Mouse (Mus musculus): Measurements from ENCODE around the gene Paqr8. TPM values are rescaled to one million over a fixed set of nuclear protein-coding genes. Genes with fewer than 3 reads are reported as not detected.
A peak's percentile ranks its signal among the peaks of the same experiment; 100 is the strongest.

Gene Paqr8
- polyA plus RNA-seq, 1 experiment from 2014 or later = 0.33 TPM

DNA sequence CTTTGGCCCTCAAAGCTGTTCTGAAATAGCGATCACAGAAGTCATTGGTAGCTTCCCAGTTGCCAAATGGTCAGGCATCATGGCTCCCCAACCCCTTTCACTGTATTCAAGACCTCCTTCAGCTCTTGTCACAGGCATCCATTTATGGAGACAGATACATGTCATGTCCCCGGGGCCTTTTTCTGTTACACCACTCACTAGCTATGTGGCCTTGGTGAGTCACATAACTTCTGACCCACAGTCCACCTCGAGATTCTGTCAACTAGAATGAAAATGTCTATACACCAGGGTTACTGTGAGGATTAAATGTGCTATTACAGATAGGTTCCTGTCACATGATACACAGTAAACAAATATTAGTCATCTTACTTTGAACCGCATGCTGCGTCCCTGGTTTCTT is 17.9 kb upstream of the Paqr8 start:
- Histone ChIP-seq H3K9ac (ENCODE audit: low read depth, low read length) (no peak overlapping the region), H3K4me3 (ENCODE audit: low read depth, low read length) (no peak overlapping the region), H3K9me3 (replicated peaks; ENCODE audit: control insufficient read depth, low read length) (no peaks in the 10 kb centered on the region), H3K4me2 (ENCODE audit: low read depth, low read length) (no peak overlapping the region), H3K4me1 (ENCODE audit: control insufficient read depth, low read depth, low read length) (no peaks in the 10 kb centered on the region), H3K36me3 (ENCODE audit: control insufficient read depth, insufficient read depth) (no peaks in the 10 kb centered on the region), H3K27me3 (ENCODE audit: control insufficient read depth, insufficient read depth, low read depth, low read length) (no peaks in the 10 kb centered on the region), H3K27ac (ENCODE audit: low read length) (no peak overlapping the region)
- 66% methylated on average over 5 of the region's 5 CpGs for WGBS (ENCODE audit: insufficient replicate concordance)
- ATAC-seq (ENCODE audit: low read depth) = no peak

DNA sequence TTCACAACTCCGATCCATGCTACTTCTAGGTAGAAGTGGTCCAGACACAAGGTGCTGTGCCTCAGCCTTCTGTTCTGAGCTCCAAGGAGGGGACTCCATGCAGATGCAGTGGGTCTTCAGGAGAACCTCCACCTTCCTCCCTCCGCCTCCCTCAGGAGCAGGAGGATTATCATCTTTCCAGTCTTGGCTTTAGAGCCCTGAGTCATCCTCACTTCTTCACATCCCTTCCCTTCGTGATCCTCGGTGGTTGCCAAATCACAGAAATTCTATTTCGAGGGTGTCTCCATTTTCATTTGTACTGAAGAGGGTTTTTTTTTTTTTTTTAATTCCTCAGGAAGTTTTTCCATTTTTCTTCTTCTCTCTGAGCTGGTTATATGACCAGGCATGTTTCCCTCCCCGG is 16.3 kb upstream of the Paqr8 start:
- H3K36me3 ChIP-seq (ENCODE audit: control insufficient read depth, insufficient read depth) = no peaks in the 10 kb centered on the region
- ATAC-seq (ENCODE audit: low read depth) = no peak
- no peak overlapping the region for H3K9ac ChIP-seq (ENCODE audit: low read depth, low read length)
- H3K4me2 ChIP-seq (ENCODE audit: low read depth, low read length) = no peak overlapping the region
- no peaks in the 10 kb centered on the region for H3K4me1 ChIP-seq (ENCODE audit: control insufficient read depth, low read depth, low read length)
- H3K27me3 ChIP-seq (ENCODE audit: control insufficient read depth, insufficient read depth, low read depth, low read length) = no peaks in the 10 kb centered on the region
- 69% methylated on average over 6 of the region's 6 CpGs for WGBS (ENCODE audit: insufficient replicate concordance)
- H3K9me3 ChIP-seq (replicated peaks; ENCODE audit: control insufficient read depth, low read length) = no peaks in the 10 kb centered on the region
- H3K4me3 ChIP-seq (ENCODE audit: low read depth, low read length) = no peak overlapping the region
- no peak overlapping the region for H3K27ac ChIP-seq (ENCODE audit: low read length)

DNA sequence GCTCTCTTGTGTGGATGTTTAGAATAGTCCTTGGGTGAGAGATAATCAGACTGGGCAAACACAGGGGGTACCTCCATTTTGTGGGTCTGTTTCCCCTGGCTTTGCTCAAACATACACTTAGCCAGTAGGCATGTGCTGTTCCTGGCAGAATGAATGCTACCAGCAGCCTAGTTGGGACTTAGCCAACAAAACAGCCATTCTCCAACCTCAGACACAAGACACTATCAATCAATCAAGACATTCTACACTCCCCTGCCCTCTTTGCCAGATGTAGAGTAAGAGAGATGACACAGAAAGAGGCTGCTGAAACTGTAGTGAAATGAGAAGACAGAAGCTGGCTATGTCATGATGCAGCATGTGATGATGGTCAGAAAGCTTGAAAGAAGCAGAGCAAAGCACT is 13.1 kb upstream of the Paqr8 start:
- H3K4me2 ChIP-seq (ENCODE audit: low read depth, low read length) = no peak overlapping the region
- no peak overlapping the region for H3K4me3 ChIP-seq (ENCODE audit: low read depth, low read length)
- H3K36me3 ChIP-seq (ENCODE audit: control insufficient read depth, insufficient read depth) = no peaks in the 10 kb centered on the region
- no peak overlapping the region for H3K27ac ChIP-seq (ENCODE audit: low read length)
- no peaks in the 10 kb centered on the region for H3K27me3 ChIP-seq (ENCODE audit: control insufficient read depth, insufficient read depth, low read depth, low read length)
- no peak overlapping the region for H3K9ac ChIP-seq (ENCODE audit: low read depth, low read length)
- no peaks in the 10 kb centered on the region for H3K4me1 ChIP-seq (ENCODE audit: control insufficient read depth, low read depth, low read length)
- no peak for ATAC-seq (ENCODE audit: low read depth)
- H3K9me3 ChIP-seq (replicated peaks; ENCODE audit: control insufficient read depth, low read length) = no peaks in the 10 kb centered on the region

DNA sequence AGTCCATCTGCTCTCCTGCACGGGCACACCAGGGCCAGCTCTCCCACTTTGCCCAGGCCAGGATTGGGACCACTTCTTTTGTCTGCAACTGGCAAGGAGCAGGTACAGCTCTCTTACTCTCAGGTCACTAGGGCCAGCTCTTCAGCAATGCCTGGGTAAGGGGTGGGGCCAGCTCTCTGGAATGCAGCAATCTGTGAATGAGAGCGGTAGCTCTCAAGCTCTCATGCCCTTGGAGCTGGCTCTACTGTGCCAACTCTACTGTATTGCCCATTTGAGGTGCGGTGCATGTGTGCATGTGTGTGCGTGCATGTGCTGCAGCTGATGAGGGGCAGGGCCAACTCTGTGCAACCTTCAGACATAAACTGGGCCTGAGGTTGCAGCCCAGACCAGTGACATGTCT is 11.0 kb upstream of the Paqr8 start:
- H3K9ac ChIP-seq (ENCODE audit: low read depth, low read length) = no peak overlapping the region
- H3K36me3 ChIP-seq (ENCODE audit: control insufficient read depth, insufficient read depth) = no peaks in the 10 kb centered on the region
- no peak overlapping the region for H3K4me3 ChIP-seq (ENCODE audit: low read depth, low read length)
- H3K27me3 ChIP-seq (ENCODE audit: control insufficient read depth, insufficient read depth, low read depth, low read length) = no peaks in the 10 kb centered on the region
- H3K4me2 ChIP-seq (ENCODE audit: low read depth, low read length) = no peak overlapping the region
- H3K27ac ChIP-seq (ENCODE audit: low read length) = no peak overlapping the region
- 76% methylated on average over 4 of the region's 4 CpGs for WGBS (ENCODE audit: insufficient replicate concordance)
- H3K4me1 ChIP-seq (ENCODE audit: control insufficient read depth, low read depth, low read length) = no peaks in the 10 kb centered on the region
- no peaks in the 10 kb centered on the region for H3K9me3 ChIP-seq (replicated peaks; ENCODE audit: control insufficient read depth, low read length)
- no peak for ATAC-seq (ENCODE audit: low read depth)

DNA sequence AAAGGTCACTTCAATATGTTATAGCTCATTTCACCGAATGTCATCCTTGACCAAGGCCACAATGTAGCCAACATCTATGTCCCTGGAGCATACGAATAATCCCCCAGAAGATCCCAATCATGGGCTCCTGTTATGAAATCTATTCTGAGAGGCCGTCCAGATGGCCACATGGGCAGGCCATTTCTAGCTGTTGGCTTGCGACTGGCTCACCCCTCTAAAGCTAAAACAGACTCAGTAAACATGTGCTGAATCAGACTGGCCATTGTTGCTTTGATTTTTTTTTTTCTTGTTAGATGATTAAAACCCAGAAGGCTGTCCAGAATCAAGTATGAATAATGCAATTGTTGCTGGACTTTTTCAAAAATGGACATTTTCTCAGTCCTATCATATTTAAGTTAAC is 7.3 kb upstream of the Paqr8 start:
- H3K27ac ChIP-seq (ENCODE audit: low read length) = no peak overlapping the region
- H3K4me3 ChIP-seq (ENCODE audit: low read depth, low read length) = no peak overlapping the region
- no peak overlapping the region for H3K9ac ChIP-seq (ENCODE audit: low read depth, low read length)
- no peak for ATAC-seq (ENCODE audit: low read depth)
- H3K9me3 ChIP-seq (replicated peaks; ENCODE audit: control insufficient read depth, low read length) = no peaks in the 10 kb centered on the region
- 62% methylated on average over 4 of the region's 4 CpGs for WGBS (ENCODE audit: insufficient replicate concordance)
- no peaks in the 10 kb centered on the region for H3K4me1 ChIP-seq (ENCODE audit: control insufficient read depth, low read depth, low read length)
- H3K36me3 ChIP-seq (ENCODE audit: control insufficient read depth, insufficient read depth) = no peaks in the 10 kb centered on the region
- no peaks in the 10 kb centered on the region for H3K27me3 ChIP-seq (ENCODE audit: control insufficient read depth, insufficient read depth, low read depth, low read length)
- H3K4me2 ChIP-seq (ENCODE audit: low read depth, low read length) = no peak overlapping the region

DNA sequence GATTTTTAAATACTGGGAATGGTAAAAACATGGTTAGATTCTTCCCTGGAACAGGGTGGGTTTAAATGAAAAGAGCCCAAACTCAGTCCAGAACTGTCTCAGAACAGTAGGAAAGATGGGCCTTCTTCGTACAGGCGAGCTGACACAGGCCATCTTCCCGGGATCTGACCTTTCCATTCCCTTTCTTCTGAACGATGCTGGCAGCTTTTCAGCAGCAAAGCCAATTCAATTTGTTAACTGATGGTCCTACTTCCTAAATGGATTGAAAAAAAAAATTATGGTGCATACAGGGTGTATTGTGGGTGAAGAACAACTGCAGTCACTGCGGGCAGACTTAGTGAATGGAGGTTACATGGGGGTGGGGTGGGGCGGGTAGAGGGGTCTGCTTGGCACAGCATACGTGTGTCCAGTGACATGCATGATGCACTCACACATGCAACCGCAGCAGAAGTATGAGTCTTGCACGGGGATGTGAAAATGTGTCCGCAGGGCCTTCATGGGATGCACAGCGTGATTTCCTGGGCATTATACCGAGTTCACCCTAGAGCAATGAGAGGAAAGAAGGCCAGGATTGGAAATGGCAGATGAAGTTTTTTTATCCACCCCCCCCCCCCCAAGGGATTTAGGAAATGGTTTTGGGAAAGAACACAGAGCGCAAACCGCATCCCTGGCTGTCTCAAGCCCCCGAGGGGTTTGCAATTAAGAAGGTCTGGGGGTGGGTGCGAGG is 566 bp upstream of the Paqr8 start:
- H3K27me3 ChIP-seq (ENCODE audit: control insufficient read depth, insufficient read depth, low read depth, low read length) = peaks cover 20% of the 10 kb centered on the region
- H3K4me2 ChIP-seq (ENCODE audit: low read depth, low read length) = peak overlapping the region; percentile 90
- H3K4me3 ChIP-seq (ENCODE audit: low read depth, low read length) = peak overlapping the region; percentile 65
- no peak overlapping the region for H3K27ac ChIP-seq (ENCODE audit: low read length)
- ATAC-seq (ENCODE audit: low read depth) = no peak
- 25% methylated on average over 16 of the region's 16 CpGs for WGBS (ENCODE audit: insufficient replicate concordance)
- H3K9ac ChIP-seq (ENCODE audit: low read depth, low read length) = peak overlapping the region; percentile 39; the same call in 1 of the 2 replicates
- peaks cover 3% of the 10 kb centered on the region; the same call in 1 of the 2 replicates for H3K4me1 ChIP-seq (ENCODE audit: control insufficient read depth, low read depth, low read length)
- no peaks in the 10 kb centered on the region for H3K9me3 ChIP-seq (replicated peaks; ENCODE audit: control insufficient read depth, low read length)
- H3K36me3 ChIP-seq (ENCODE audit: control insufficient read depth, insufficient read depth) = no peaks in the 10 kb centered on the region

DNA sequence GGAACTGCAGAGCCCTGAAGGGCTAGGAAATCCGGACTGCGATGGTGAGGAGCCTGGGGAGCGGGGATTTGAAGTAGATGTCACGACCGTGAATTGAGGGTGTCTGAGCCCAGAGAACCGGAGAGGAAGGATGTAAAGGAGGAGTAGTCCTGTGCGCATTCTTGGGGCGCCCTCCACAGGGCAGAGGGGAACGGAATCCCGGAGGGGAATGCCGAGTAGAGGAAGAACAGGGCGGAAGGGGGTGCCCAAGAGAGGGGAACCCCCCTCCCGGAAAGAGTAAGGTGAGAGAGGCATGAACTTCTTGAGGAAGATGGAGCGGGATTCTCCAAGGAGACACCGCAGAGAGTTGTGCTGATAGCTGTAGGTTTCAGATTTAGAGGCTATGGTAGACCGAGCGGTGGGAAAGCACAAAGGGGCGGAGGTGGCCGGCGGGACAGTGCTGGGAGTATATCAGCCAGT is 564 bp downstream of the Paqr8 start:
- H3K27me3 ChIP-seq (ENCODE audit: control insufficient read depth, insufficient read depth, low read depth, low read length) = peaks cover 20% of the 10 kb centered on the region
- peak overlapping the region; percentile 65 for H3K4me3 ChIP-seq (ENCODE audit: low read depth, low read length)
- under 1% methylated on average over 20 of the region's 20 CpGs for WGBS (ENCODE audit: insufficient replicate concordance)
- H3K9me3 ChIP-seq (replicated peaks; ENCODE audit: control insufficient read depth, low read length) = no peaks in the 10 kb centered on the region
- no peak overlapping the region for H3K27ac ChIP-seq (ENCODE audit: low read length)
- peak overlapping the region; percentile 90 for H3K4me2 ChIP-seq (ENCODE audit: low read depth, low read length)
- ATAC-seq (ENCODE audit: low read depth) = peak; percentile 49
- no peaks in the 10 kb centered on the region for H3K36me3 ChIP-seq (ENCODE audit: control insufficient read depth, insufficient read depth)
- H3K9ac ChIP-seq (ENCODE audit: low read depth, low read length) = peak overlapping the region; percentile 39; the same call in 1 of the 2 replicates
- peaks cover 3% of the 10 kb centered on the region; the same call in 1 of the 2 replicates for H3K4me1 ChIP-seq (ENCODE audit: control insufficient read depth, low read depth, low read length)

DNA sequence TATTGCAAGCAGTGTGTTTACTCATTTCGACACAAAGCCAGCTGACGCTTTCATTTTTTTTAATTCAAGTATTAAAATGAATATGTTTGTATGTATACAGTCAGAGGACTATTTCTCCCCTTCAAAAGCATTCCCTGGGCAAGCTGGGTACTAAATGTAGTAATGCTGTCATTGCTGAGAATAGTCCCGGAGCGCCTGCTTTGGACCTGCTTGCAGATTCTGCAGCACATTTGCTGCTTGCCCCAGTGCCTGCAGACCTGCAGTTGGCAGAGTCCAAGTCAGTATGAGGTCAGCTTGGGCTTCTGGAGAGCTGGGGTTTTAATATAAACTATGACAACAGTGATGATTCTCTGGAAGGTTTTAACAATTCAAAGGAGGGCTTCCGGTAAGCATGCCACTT is 2.7 kb downstream of the Paqr8 start:
- no peak for ATAC-seq (ENCODE audit: low read depth)
- H3K27ac ChIP-seq (ENCODE audit: low read length) = no peak overlapping the region
- H3K4me1 ChIP-seq (ENCODE audit: control insufficient read depth, low read depth, low read length) = peaks cover 3% of the 10 kb centered on the region; the same call in 1 of the 2 replicates
- H3K4me3 ChIP-seq (ENCODE audit: low read depth, low read length) = no peak overlapping the region
- H3K9me3 ChIP-seq (replicated peaks; ENCODE audit: control insufficient read depth, low read length) = no peaks in the 10 kb centered on the region
- no peak overlapping the region for H3K9ac ChIP-seq (ENCODE audit: low read depth, low read length)
- 72% methylated on average over 5 of the region's 5 CpGs for WGBS (ENCODE audit: insufficient replicate concordance)
- H3K4me2 ChIP-seq (ENCODE audit: low read depth, low read length) = no peak overlapping the region
- H3K27me3 ChIP-seq (ENCODE audit: control insufficient read depth, insufficient read depth, low read depth, low read length) = peaks cover 20% of the 10 kb centered on the region
- no peaks in the 10 kb centered on the region for H3K36me3 ChIP-seq (ENCODE audit: control insufficient read depth, insufficient read depth)

DNA sequence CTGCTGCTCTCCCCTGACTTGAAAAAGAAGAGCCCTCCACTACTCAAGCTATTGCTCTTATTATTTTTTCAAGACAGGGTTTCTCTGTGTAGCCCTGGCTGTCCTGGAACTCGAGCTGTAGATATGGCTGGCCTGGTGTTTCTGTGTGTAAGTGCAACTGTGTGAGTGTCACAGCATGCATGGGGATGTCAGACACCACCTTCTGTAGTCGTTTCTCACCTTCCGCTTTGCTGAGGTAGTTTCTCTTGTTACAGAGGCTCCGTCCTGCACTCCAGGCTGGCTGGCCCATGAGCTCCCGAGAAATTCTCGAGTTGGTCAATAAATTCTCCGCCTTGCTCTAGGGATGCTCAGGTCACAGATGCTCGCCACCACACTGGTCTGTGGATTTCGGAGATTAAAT is 8.0 kb downstream of the Paqr8 start:
- H3K36me3 ChIP-seq (ENCODE audit: control insufficient read depth, insufficient read depth) = no peaks in the 10 kb centered on the region
- no peaks in the 10 kb centered on the region for H3K4me1 ChIP-seq (ENCODE audit: control insufficient read depth, low read depth, low read length)
- H3K4me2 ChIP-seq (ENCODE audit: low read depth, low read length) = no peak overlapping the region
- no peak overlapping the region for H3K4me3 ChIP-seq (ENCODE audit: low read depth, low read length)
- H3K27ac ChIP-seq (ENCODE audit: low read length) = no peak overlapping the region
- H3K9ac ChIP-seq (ENCODE audit: low read depth, low read length) = no peak overlapping the region
- no peak for ATAC-seq (ENCODE audit: low read depth)
- H3K27me3 ChIP-seq (ENCODE audit: control insufficient read depth, insufficient read depth, low read depth, low read length) = no peaks in the 10 kb centered on the region
- H3K9me3 ChIP-seq (replicated peaks; ENCODE audit: control insufficient read depth, low read length) = no peaks in the 10 kb centered on the region
- WGBS (ENCODE audit: insufficient replicate concordance) = 63% methylated on average over 9 of the region's 9 CpGs
